Comparison of ENCODE assay signal across 9 mouse cellular contexts in the genomic region with DNA sequence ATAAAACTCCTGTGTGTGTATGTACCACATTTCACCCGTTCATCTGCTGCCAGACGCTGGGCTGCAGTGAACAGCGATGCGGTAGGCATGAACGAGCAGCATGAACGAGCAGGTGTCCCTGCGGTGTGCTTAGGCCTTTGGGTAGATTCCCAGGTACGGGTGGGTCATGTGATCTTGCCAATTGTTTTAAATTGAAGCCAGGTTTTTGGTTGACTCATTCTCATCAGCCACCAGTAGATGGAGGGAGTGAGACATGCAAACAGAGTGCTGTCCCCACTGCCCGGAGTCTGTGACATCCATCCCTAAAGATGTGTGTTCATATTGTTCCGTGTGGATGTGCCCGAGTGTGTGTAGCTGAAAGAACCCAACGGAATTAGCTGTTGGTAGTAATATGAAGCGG.
DNase-seq lines count a peak whose midpoint lies in the region; ATAC-seq and TF ChIP-seq lines count a peak whose summit lies in the region.
"Had no signal": no experiment of that assay in that cellular context is flagged by ENCODE, and none has a peak within 500 bp of the region (broad histone marks: within the 10 kb centered on the region; RNA-seq: fewer than 3 reads in every experiment).

No protein-coding gene starts in this region.

- no peak overlapping the region for H3K27ac ChIP-seq in hindbrain, postnatal 0 days
- H3K27ac ChIP-seq: stomach, embryonic 15.5 days had no signal

- TF ChIP-seq CTCF in hindbrain, postnatal 0 days (IDR thresholded peaks at IDR 0.05; ENCODE audit: low read depth) = peak; percentile 92

- intact Hi-C loops in heart, postnatal 25 days (cut with DNase I) = loop anchor here (1.0 to 10.0 kb wide), 4 partner anchors 55 to 419 kb away; no protein-coding TSS in a partner anchor
- intact Hi-C loops in left cerebral cortex, postnatal 14 days (cut with DNase I) = loop anchor here (2.0 to 10.0 kb wide), 5 partner anchors 55 to 781 kb away; no protein-coding TSS in a partner anchor

- H3K4me3 ChIP-seq in hindbrain, postnatal 0 days (ENCODE audit: low read length) = no peak overlapping the region
- H3K4me3 ChIP-seq: stomach, embryonic 15.5 days had no signal

- ATAC-seq in hindbrain, postnatal 0 days = peak; percentile 69
- 0 out of 2 replicates have a peak, but pooled peaks have one; percentile 32 for ATAC-seq in neutrophil, adult 5-6 weeks (ENCODE audit: extremely low read depth, insufficient number of reproducible peaks, low FRiP score, poor library complexity, severe bottlenecking)

- H3K4me2 ChIP-seq in hindbrain, postnatal 0 days (ENCODE audit: low read depth, low read length) = 0 out of 2 replicates have a peak overlapping the region, but pooled peaks have one; percentile 21
- H3K4me2 ChIP-seq: stomach, embryonic 15.5 days had no signal

- no peak overlapping the region for H3K9ac ChIP-seq in hindbrain, postnatal 0 days (replicated peaks; ENCODE audit: low read length)
- H3K9ac ChIP-seq: stomach, embryonic 15.5 days had no signal

- no peaks in the 10 kb centered on the region for H3K36me3 ChIP-seq in hindbrain, postnatal 0 days (ENCODE audit: insufficient read depth, low read length)
- H3K36me3 ChIP-seq: stomach, embryonic 15.5 days had no signal

- H3K9me3 ChIP-seq in hindbrain, postnatal 0 days (ENCODE audit: low read length) = no peaks in the 10 kb centered on the region
- H3K9me3 ChIP-seq: stomach, embryonic 15.5 days had no signal

- 16% methylated on average over 13 of the region's 13 CpGs for WGBS in hindbrain, postnatal 0 days

- H3K27me3 ChIP-seq in hindbrain, postnatal 0 days (ENCODE audit: insufficient read depth, low read length) = no peaks in the 10 kb centered on the region
- H3K27me3 ChIP-seq: stomach, embryonic 15.5 days had no signal

- H3K4me1 ChIP-seq in hindbrain, postnatal 0 days (ENCODE audit: insufficient read depth, low read length) = peaks cover 20% of the 10 kb centered on the region

- peak; percentile 68 to 76 for DNase-seq in heart, adult 18-20 months
- no peak for DNase-seq in heart, postnatal 25 days (ENCODE audit: low spot score)
- DNase-seq in NIH3T3 (ENCODE audit: low read depth) = peak; percentile 84
- DNase-seq in embryo, embryonic 10.5 days (ENCODE audit: low spot score) = peak; percentile 65
- peak; percentile 87 for DNase-seq in hindbrain, postnatal 0 days (ENCODE audit: low spot score)
- peak; percentile 56 to 68 for DNase-seq in left cerebral cortex, postnatal 14 days (ENCODE audit: low spot score in 2 of 2)
- DNase-seq in spleen, adult 12 weeks (ENCODE audit: low spot score) = no peak

Comparison
In these comparisons a context has a peak if more than half of its experiments do, and no peak if none do; other contexts are left out.
1. DNase-seq: peak in heart, adult 18-20 months (2 of 2), NIH3T3 (single experiment), embryo, embryonic 10.5 days (single experiment), hindbrain, postnatal 0 days (single experiment) and left cerebral cortex, postnatal 14 days (2 of 2); none in heart, postnatal 25 days (single experiment) and spleen, adult 12 weeks (single experiment).